Mouse (Mus musculus) neural tube, embryonic 14.5 days (tissue): Measurements from ENCODE around the gene Nup133. TPM values are rescaled to one million over a fixed set of nuclear protein-coding genes. Genes with fewer than 3 reads are reported as not detected.
A peak's percentile ranks its signal among the peaks of the same experiment; 100 is the strongest.

Source experiments
- ATAC-seq: fragments of 200-750 bp; cut with Nextera tagmentation; 2 replicates; pipeline ENCODE4 v1.8.0; 2017; ENCODE audit warnings: low read depth, mild to moderate bottlenecking, moderate TSS enrichment, moderate library complexity
- H3K27ac ChIP-seq: fragments of 300-500 bp; sonication (generic); 2 replicates; pipeline ENCODE4 v1.5.1; 2014; ENCODE audit warnings: low read depth, mild to moderate bottlenecking, control low read depth, low read length, moderate library complexity, mixed read lengths
- H3K27me3 ChIP-seq: fragments of 300-500 bp; sonication (generic); 2 replicates; pipeline ENCODE4 v1.6.1; 2014; ENCODE audit warnings: low read length; ENCODE audit not compliant: control insufficient read depth, insufficient read depth
- H3K36me3 ChIP-seq: fragments of 300-500 bp; sonication (generic); 2 replicates; pipeline ENCODE4 v1.6.1; 2014; ENCODE audit warnings: low read length, mixed read lengths; ENCODE audit not compliant: control insufficient read depth, insufficient read depth
- H3K4me1 ChIP-seq: fragments of 300-500 bp; sonication (generic); 2 replicates; pipeline ENCODE4 v1.6.1; 2014; ENCODE audit warnings: low read length; ENCODE audit not compliant: control insufficient read depth, insufficient read depth
- H3K4me2 ChIP-seq: fragments of 300-500 bp; sonication (generic); 2 replicates; pipeline ENCODE4 v1.6.1; 2014; ENCODE audit warnings: mild to moderate bottlenecking, low read depth, low read length, control low read depth
- H3K4me3 ChIP-seq: fragments of 300-500 bp; sonication (generic); 2 replicates; pipeline ENCODE4 v1.5.1; 2014; ENCODE audit warnings: low read depth, low read length, control low read depth, mixed read lengths
- H3K9ac ChIP-seq: fragments of 300-500 bp; sonication (generic); replicated peaks from 2 replicates; pipeline ENCODE4 v1.6.1; 2014; ENCODE audit warnings: low read depth, mild to moderate bottlenecking, control low read depth, low read length, mixed read lengths
- H3K9me3 ChIP-seq: fragments of 300-500 bp; sonication (generic); 2 replicates; pipeline ENCODE4 v1.6.1; 2016; ENCODE audit warnings: low read length; ENCODE audit not compliant: control insufficient read depth
- WGBS: fragments of 180-500 bp; shearing (Covaris S2); extraction: QIAGEN DNeasy Blood & Tissue Kit; methylation state at CpG from one replicate; pipeline ENCODE4 v1.1.7; 2014; 5-methylcytosine and 5-hydroxymethylcytosine counted together
- polyA plus RNA-seq: library from polyadenylated mRNA; unstranded; fragments of >200 nt; fragmentation: Nextera tagmentation; extraction: Ambion mirVana; gene quantifications from 2 replicates; pipeline ENCODE4 v1.2.1, GENCODE M21; 2014

Nup133 gene
- polyA plus RNA-seq: 24.0 and 28.0 TPM in 2 replicates

DNA sequence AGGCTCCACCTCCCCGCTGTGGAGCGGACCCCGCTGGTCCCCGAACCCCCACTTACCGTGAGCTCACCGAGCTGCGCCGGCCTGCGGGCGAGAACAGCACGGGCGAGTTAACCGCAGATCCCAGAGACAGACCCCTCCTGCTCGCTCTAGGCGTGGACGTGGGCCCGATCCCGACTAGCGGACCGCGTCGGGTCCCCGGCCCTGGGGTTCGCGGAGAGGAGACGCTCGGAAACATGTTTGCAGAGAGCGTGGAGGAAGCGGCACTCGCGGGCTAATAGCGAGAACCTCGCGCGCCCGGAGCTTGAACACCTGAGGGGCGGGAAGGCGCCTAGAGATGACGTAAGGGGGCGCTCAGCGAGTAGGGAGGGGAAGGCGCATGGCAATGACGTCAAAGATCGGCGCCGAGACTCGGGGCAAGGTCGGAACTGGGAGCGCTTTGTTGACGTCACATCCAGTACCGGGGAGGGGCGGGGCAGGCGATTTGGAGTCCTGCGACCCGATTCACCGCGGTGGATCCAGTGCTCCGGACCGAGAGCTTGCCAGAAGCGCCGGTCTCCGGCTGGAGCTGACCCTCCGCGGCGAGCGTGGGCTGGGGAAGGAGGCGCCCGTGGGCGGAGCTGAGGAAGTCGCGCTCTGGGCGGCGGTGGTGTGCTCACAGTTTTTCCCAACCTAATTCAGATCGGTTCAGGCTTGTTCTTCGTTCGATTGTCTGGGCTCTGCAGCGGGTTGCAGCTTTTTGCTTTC is at the start of gene Nup133:
Nup133 (minus strand) TSS at position 324 of the 744 bp plus-strand sequence.
- Histone ChIP-seq H3K36me3 (peaks cover 14% of the 10 kb centered on the region; the same call in 1 of the 2 replicates), H3K4me1 (peaks cover 6% of the 10 kb centered on the region; the same call in 1 of the 2 replicates), H3K4me3 (peak within 1 kb of the TSS; percentile 95), H3K9ac (peak within 1 kb of the TSS; percentile 67), H3K9me3 (no peaks in the 10 kb centered on the region), H3K4me2 (peak within 1 kb of the TSS; percentile 67), H3K27me3 (no peaks in the 10 kb centered on the region), H3K27ac (peak within 1 kb of the TSS; percentile 82)
- WGBS: under 1% methylated on average over 77 of the region's 77 CpGs
- peak; percentile 88 for ATAC-seq

- H3K9me3 ChIP-seq: no peaks in the 10 kb centered on the region
- H3K9ac ChIP-seq: no peak overlapping the region
- H3K4me1 ChIP-seq: no peaks in the 10 kb centered on the region
- no peak overlapping the region for H3K4me3 ChIP-seq
- peaks cover 11% of the 10 kb centered on the region for H3K36me3 ChIP-seq
- 97% methylated on average over 3 of the region's 3 CpGs for WGBS
- H3K27ac ChIP-seq: no peak overlapping the region
- no peaks in the 10 kb centered on the region for H3K27me3 ChIP-seq
- ATAC-seq: no peak
- H3K4me2 ChIP-seq: no peak overlapping the region
Observed at GRCm38 (mm10) chr8:123993997-123994396, 44.9 kb upstream of the Nup133 start.

GRCm38 (mm10) chr8:123993597-123993996 is 44.5 kb upstream of the Nup133 start:
- Histone ChIP-seq H3K4me3 (no peak overlapping the region), H3K27me3 (no peaks in the 10 kb centered on the region), H3K27ac (no peak overlapping the region), H3K9me3 (no peaks in the 10 kb centered on the region), H3K4me2 (no peak overlapping the region), H3K36me3 (peaks cover 11% of the 10 kb centered on the region), H3K9ac (no peak overlapping the region), H3K4me1 (no peaks in the 10 kb centered on the region)
- no peak for ATAC-seq
- WGBS: 92% methylated on average over 5 of the region's 5 CpGs

DNA sequence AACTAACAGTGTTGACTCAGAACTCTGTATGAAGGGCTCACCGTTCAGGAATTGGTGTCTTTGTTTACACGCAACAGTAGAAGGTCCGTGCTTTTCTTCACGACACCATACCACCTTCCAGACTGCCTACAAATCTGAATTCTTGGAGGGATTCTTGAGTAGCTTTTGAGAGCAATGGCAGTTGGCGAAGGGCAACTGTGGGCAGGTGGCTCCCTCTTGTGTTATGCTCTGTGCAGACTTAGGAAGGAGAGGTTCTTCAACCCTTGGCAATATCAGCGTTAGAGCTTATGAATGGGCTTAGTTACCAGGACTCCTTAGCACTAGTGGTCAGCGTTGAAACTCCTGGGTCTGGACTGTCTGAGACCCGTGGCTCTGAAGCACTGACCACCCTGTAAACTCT is 43.5 kb upstream of the Nup133 start:
- H3K9ac ChIP-seq: no peak overlapping the region
- H3K4me2 ChIP-seq: no peak overlapping the region
- H3K27ac ChIP-seq: no peak overlapping the region
- 85% methylated on average over 8 of the region's 8 CpGs for WGBS
- no peak overlapping the region for H3K4me3 ChIP-seq
- H3K36me3 ChIP-seq: peaks cover 11% of the 10 kb centered on the region
- H3K27me3 ChIP-seq: no peaks in the 10 kb centered on the region
- H3K9me3 ChIP-seq: no peaks in the 10 kb centered on the region
- no peaks in the 10 kb centered on the region for H3K4me1 ChIP-seq
- ATAC-seq: no peak

DNA sequence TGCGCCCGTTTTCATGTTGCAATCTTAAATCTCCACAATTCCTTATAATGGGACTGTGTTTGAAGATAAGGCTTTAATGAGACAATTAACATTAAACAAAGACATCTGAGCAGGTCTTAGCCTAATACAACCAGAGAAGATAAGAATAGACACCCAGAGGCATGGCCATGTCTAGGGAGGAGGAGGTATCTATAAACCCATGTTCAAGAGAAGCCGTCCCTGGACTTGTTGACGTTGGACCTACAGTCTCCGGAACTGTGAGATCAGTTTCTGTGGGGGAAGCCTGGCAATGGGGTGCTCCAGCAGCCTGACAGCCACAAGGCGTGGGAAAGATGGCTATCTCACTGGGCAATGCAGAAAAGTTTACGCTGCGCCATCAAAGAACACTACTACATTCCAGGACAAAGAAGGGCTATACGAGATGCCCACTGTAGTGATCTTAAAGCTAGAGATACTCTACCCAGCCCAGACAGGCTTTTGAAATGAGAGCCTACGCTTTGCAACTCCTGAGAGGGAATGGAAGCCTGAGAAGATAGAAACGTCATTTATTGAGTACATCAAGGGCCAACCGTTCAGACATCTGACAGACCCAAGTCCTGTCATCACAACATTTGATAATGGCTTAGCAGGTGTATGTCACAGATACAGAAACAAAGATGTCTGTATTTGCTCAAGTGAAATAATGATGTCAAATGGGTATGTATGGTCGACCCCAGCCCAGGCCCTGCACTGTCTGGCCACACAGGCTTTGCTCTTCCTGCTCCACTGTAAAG is 41.4 kb upstream of the Nup133 start:
- Histone ChIP-seq H3K36me3 (0 out of 2 replicates have a peak, but pooled peaks cover 3% of the 10 kb centered on the region), H3K9ac (no peak overlapping the region), H3K9me3 (no peaks in the 10 kb centered on the region), H3K4me3 (no peak overlapping the region), H3K27ac (no peak overlapping the region), H3K27me3 (no peaks in the 10 kb centered on the region), H3K4me1 (no peaks in the 10 kb centered on the region), H3K4me2 (no peak overlapping the region)
- 92% methylated on average over 13 of the region's 13 CpGs for WGBS
- ATAC-seq: no peak

GRCm38 (mm10) chr8:123989128-123989527 is 40.1 kb upstream of the Nup133 start:
- H3K27me3 ChIP-seq: no peaks in the 10 kb centered on the region
- no peaks in the 10 kb centered on the region for H3K9me3 ChIP-seq
- no peak overlapping the region for H3K9ac ChIP-seq
- WGBS: 82% methylated on average over 7 of the region's 7 CpGs
- no peak for ATAC-seq
- no peaks in the 10 kb centered on the region for H3K36me3 ChIP-seq
- no peaks in the 10 kb centered on the region for H3K4me1 ChIP-seq
- H3K4me2 ChIP-seq: no peak overlapping the region
- H3K4me3 ChIP-seq: no peak overlapping the region
- no peak overlapping the region for H3K27ac ChIP-seq

DNA sequence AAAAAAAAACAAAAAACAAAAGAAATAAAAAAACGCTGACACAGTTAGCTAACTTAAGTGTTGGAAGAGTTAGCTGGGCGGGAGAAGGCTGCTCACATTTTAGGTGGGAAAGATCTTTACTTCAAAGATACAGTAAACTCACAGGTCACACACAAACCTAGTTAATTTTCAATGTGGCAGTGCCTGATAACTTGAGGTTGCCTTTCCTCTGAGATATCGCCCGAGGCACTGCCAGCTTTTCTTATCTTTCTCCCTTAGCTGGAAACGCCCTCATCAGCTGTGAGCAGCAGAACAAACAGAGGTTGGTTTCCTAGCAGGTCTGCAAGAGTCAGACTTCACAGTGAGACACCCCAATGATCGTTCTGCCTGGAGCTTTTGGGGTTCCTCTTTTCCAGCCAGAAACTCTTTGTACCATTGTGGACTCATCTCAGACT is 39.6 kb upstream of the Nup133 start:
- H3K36me3 ChIP-seq: no peaks in the 10 kb centered on the region
- H3K9me3 ChIP-seq: no peaks in the 10 kb centered on the region
- H3K4me3 ChIP-seq: no peak overlapping the region
- no peak for ATAC-seq
- no peak overlapping the region for H3K27ac ChIP-seq
- 88% methylated on average over 6 of the region's 6 CpGs for WGBS
- no peaks in the 10 kb centered on the region for H3K4me1 ChIP-seq
- H3K9ac ChIP-seq: no peak overlapping the region
- H3K4me2 ChIP-seq: no peak overlapping the region
- no peaks in the 10 kb centered on the region for H3K27me3 ChIP-seq

DNA sequence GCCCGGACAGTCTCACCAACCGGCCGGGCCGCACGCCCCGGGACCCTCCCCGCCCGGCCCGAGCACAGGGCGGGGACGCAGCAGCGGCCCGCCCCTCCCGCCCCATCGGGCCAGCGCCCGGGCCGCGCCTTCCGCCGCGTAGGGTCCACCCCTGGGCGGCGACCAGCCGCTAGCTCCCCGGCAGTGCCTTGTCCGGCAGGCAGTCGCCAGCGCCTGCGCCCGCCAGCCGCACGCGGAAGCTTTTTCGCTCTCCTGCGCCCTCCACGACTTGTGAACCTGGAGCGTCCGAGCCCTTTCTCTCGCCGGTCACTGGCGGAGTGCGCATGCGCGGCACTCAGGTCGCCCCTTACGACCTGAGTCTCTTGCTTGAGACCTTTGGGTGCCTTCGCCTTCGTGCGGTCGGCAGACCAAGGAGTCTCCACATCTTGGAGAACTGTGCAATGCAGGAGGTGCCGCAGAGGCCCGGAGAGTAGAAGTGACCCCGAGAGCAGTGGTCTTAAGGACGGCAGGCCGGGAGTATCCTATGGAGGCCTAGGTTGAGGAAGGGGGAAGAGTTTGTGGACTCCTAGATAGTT is 33.8 kb upstream of the Nup133 start, which contains the start of gene Abcb10:
Abcb10 (minus strand) TSS at position 297 of the 575 bp plus-strand sequence.
- H3K36me3 ChIP-seq: no peaks in the 10 kb centered on the region
- H3K4me3 ChIP-seq: peak within 1 kb of the TSS; percentile 67
- peak within 1 kb of the TSS; percentile 84 for H3K9ac ChIP-seq
- 0 out of 2 replicates have a peak, but pooled peaks cover 2% of the 10 kb centered on the region for H3K27me3 ChIP-seq
- peak within 1 kb of the TSS; percentile 93 for H3K4me2 ChIP-seq
- H3K4me1 ChIP-seq: peaks cover 9% of the 10 kb centered on the region
- WGBS: 2% methylated on average over 43 of the region's 56 CpGs
- peak within 1 kb of the TSS; percentile 77 for H3K27ac ChIP-seq
- ATAC-seq: peak; percentile 91
- no peaks in the 10 kb centered on the region for H3K9me3 ChIP-seq
